Mouse (Mus musculus): ENCODE measurements at regions not wholly inside any gene's neighbourhood (a gene's known extent, or its start where the extent isn't known, plus 50 kb on each side); places are given as distances from the start of the nearest gene placed in this dataset.
A peak's percentile ranks its signal among the peaks of the same experiment; 100 is the strongest.

- no peaks in the 10 kb centered on the region for H3K36me3 ChIP-seq
- H3K4me3 ChIP-seq (replicated peaks): no peak overlapping the region
- no peaks in the 10 kb centered on the region for H3K9me3 ChIP-seq (replicated peaks)
- no peak overlapping the region for H3K4me2 ChIP-seq
- H3K27ac ChIP-seq (replicated peaks): no peak overlapping the region
- ATAC-seq (ENCODE audit: low FRiP score): no peak
- 23% methylated on average over 6 of the region's 6 CpGs for whole genome bisulfite sequencing
- H3K9ac ChIP-seq (replicated peaks): no peak overlapping the region
- no peaks in the 10 kb centered on the region for H3K27me3 ChIP-seq (replicated peaks)
- peaks cover 23% of the 10 kb centered on the region for H3K4me1 ChIP-seq
These were observed 128.8 kb downstream of the Mycn start for GRCm38 (mm10) chr12:12812873-12813272.

DNA sequence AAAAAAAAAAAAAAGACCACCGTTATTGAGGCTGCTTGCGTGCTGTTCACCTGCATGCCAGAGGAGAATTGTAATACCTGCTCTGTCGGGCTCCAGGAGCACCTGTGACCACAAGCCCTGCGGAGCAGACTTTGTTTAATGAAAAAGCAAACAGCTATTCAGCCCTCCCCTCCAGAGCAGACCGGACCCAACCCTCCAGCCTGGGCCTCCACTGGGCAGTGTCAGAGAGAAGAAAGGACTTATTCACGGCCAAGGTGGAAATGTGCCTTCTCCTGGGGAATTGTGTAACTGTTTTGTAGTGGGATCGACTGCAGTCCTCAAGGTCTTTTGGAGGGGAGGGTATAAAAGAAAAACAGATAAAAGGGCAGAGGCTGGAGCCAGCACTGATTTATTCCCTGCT, 130.8 kb downstream of the Mycn start:
- no peaks in the 10 kb centered on the region for H3K9me3 ChIP-seq (replicated peaks)
- H3K9ac ChIP-seq (replicated peaks): no peak overlapping the region
- H3K27me3 ChIP-seq (replicated peaks): no peaks in the 10 kb centered on the region
- no peaks in the 10 kb centered on the region for H3K36me3 ChIP-seq
- H3K4me2 ChIP-seq: peak overlapping the region; percentile 46
- H3K27ac ChIP-seq (replicated peaks): peak overlapping the region; percentile 73
- no peak overlapping the region for H3K4me3 ChIP-seq (replicated peaks)
- H3K4me1 ChIP-seq: peaks cover 23% of the 10 kb centered on the region
- 9% methylated on average over 7 of the region's 7 CpGs for WGBS
- ATAC-seq (ENCODE audit: low FRiP score): peak; percentile 29; the same call in 1 of the 2 replicates

GRCm38 (mm10) chr12:12810159-12810885, 131.4 kb downstream of the Mycn start:
- no peaks in the 10 kb centered on the region for H3K27me3 ChIP-seq (replicated peaks)
- 5% methylated on average over 16 of the region's 16 CpGs for WGBS
- peak overlapping the region; percentile 46 for H3K4me2 ChIP-seq
- peak overlapping the region; percentile 73 for H3K27ac ChIP-seq (replicated peaks)
- peak; percentile 65 for ATAC-seq (ENCODE audit: low FRiP score)
- H3K9me3 ChIP-seq (replicated peaks): no peaks in the 10 kb centered on the region
- H3K36me3 ChIP-seq: no peaks in the 10 kb centered on the region
- no peak overlapping the region for H3K4me3 ChIP-seq (replicated peaks)
- no peak overlapping the region; the same call in 1 of the 2 replicates for H3K9ac ChIP-seq (replicated peaks)
- peaks cover 23% of the 10 kb centered on the region for H3K4me1 ChIP-seq

- no peak for ATAC-seq (ENCODE audit: low FRiP score)
These were observed 133.6 kb downstream of the Mycn start for GRCm38 (mm10) chr12:12808120-12808519.

GRCm38 (mm10) chr12:12803602-12804001, 138.1 kb downstream of the Mycn start:
- Histone ChIP-seq H3K4me1 (no peaks in the 10 kb centered on the region), H3K4me2 (no peak overlapping the region), H3K9me3 (replicated peaks) (no peaks in the 10 kb centered on the region), H3K27me3 (replicated peaks) (no peaks in the 10 kb centered on the region), H3K4me3 (replicated peaks) (no peak overlapping the region), H3K36me3 (no peaks in the 10 kb centered on the region), H3K27ac (replicated peaks) (no peak overlapping the region), H3K9ac (replicated peaks) (no peak overlapping the region)
- ATAC-seq (ENCODE audit: low FRiP score): no peak
- WGBS: 52% methylated on average over 2 of the region's 2 CpGs

More at GRCm38 (mm10) chr12:12808120-12808519, 133.6 kb downstream of the Mycn start:
- Histone ChIP-seq H3K9me3 (replicated peaks) (no peaks in the 10 kb centered on the region), H3K9ac (replicated peaks) (no peak overlapping the region), H3K27me3 (replicated peaks) (no peaks in the 10 kb centered on the region), H3K27ac (replicated peaks) (no peak overlapping the region), H3K4me3 (replicated peaks) (no peak overlapping the region), H3K4me2 (no peak overlapping the region), H3K4me1 (peaks cover 23% of the 10 kb centered on the region), H3K36me3 (no peaks in the 10 kb centered on the region)
- WGBS: 93% methylated on average over 5 of the region's 5 CpGs

DNA sequence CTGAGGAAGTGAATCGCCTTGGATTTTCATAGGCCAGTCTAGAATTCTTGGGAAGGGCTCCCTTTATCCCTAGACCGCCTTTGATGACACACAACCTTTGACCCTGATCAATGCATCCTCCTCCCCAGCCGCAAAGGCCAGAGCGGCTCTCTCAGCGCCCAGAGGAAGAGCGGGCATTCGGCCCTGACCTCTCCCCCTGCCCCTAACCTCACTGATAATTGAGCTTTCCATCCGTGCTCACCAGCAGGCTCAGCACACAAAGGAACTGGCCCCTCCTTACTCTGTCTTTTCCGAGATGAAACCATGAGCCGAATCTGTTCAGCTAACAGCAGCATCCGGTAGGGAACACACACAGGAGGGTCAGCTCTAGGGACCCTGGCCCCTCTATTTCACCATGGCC, 139.3 kb downstream of the Mycn start:
- no peak overlapping the region for H3K4me2 ChIP-seq
- H3K4me3 ChIP-seq (replicated peaks): no peak overlapping the region
- WGBS: 12% methylated on average over 11 of the region's 11 CpGs
- no peaks in the 10 kb centered on the region for H3K36me3 ChIP-seq
- H3K4me1 ChIP-seq: no peaks in the 10 kb centered on the region
- no peaks in the 10 kb centered on the region for H3K27me3 ChIP-seq (replicated peaks)
- no peak overlapping the region for H3K27ac ChIP-seq (replicated peaks)
- H3K9me3 ChIP-seq (replicated peaks): no peaks in the 10 kb centered on the region
- no peak for ATAC-seq (ENCODE audit: low FRiP score)
- H3K9ac ChIP-seq (replicated peaks): no peak overlapping the region

- no peaks in the 10 kb centered on the region for H3K4me1 ChIP-seq
- 72% methylated on average over 11 of the region's 11 CpGs for WGBS
- no peaks in the 10 kb centered on the region for H3K27me3 ChIP-seq (replicated peaks)
- no peaks in the 10 kb centered on the region for H3K9me3 ChIP-seq (replicated peaks)
- H3K27ac ChIP-seq (replicated peaks): no peak overlapping the region
- no peak overlapping the region for H3K4me2 ChIP-seq
- ATAC-seq (ENCODE audit: low FRiP score): no peak
- no peak overlapping the region for H3K9ac ChIP-seq (replicated peaks)
- no peak overlapping the region for H3K4me3 ChIP-seq (replicated peaks)
- H3K36me3 ChIP-seq: no peaks in the 10 kb centered on the region
These were observed 140.0 kb downstream of the Mycn start for GRCm38 (mm10) chr12:12801700-12802099.

DNA sequence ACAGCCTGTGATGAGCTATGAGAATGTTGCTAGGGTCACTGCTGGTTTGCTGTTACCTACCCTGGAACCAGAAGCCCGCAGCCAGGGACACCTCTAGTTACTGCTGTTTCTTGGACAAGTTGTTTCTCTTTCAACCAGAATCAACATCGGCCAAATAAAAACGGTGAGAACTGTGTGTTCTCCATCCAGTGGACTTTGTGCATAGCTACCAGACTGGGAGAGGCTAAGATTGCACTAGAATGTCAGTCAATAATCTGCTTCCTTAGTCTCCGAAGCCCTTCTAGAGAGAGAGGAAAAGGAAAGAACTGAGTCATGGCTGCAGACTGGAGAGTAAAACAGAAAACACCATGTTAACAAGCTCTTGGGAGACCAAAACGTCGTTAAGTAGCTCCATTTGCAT, 141.6 kb downstream of the Mycn start:
- 92% methylated on average over 6 of the region's 6 CpGs for WGBS
- no peak for ATAC-seq (ENCODE audit: low FRiP score)
- Histone ChIP-seq H3K9ac (replicated peaks) (no peak overlapping the region), H3K27ac (replicated peaks) (no peak overlapping the region), H3K4me3 (replicated peaks) (no peak overlapping the region), H3K27me3 (replicated peaks) (no peaks in the 10 kb centered on the region), H3K4me1 (no peaks in the 10 kb centered on the region), H3K9me3 (replicated peaks) (no peaks in the 10 kb centered on the region), H3K36me3 (no peaks in the 10 kb centered on the region), H3K4me2 (no peak overlapping the region)

DNA sequence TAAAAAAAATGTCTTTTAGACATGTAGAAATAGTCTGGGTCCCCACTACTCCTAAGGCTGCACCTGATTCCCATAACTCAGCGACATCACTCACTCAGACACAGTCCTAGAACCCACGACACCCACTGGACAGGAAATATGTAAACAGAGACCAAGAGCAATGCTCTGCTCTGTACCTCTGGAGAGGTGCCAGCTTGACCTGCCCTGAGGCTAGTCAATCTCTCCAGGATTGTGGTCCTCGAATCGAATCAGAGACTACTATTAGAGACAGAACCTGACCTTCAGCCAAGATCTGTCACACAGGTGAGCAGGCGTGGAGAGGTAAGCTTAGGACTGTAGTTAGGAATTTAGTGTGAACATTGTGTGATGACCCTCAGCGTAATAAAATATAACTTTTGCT, 152.7 kb downstream of the Mycn start:
- no peak overlapping the region for H3K27ac ChIP-seq (replicated peaks)
- H3K4me1 ChIP-seq: peaks cover 22% of the 10 kb centered on the region
- no peak overlapping the region for H3K4me2 ChIP-seq
- no peaks in the 10 kb centered on the region for H3K9me3 ChIP-seq (replicated peaks)
- H3K4me3 ChIP-seq (replicated peaks): no peak overlapping the region
- ATAC-seq (ENCODE audit: low FRiP score): no peak
- 0 out of 2 replicates have a peak, but pooled peaks cover 4% of the 10 kb centered on the region for H3K27me3 ChIP-seq (replicated peaks)
- 87% methylated on average over 6 of the region's 6 CpGs for WGBS
- H3K9ac ChIP-seq (replicated peaks): no peak overlapping the region
- no peaks in the 10 kb centered on the region for H3K36me3 ChIP-seq

DNA sequence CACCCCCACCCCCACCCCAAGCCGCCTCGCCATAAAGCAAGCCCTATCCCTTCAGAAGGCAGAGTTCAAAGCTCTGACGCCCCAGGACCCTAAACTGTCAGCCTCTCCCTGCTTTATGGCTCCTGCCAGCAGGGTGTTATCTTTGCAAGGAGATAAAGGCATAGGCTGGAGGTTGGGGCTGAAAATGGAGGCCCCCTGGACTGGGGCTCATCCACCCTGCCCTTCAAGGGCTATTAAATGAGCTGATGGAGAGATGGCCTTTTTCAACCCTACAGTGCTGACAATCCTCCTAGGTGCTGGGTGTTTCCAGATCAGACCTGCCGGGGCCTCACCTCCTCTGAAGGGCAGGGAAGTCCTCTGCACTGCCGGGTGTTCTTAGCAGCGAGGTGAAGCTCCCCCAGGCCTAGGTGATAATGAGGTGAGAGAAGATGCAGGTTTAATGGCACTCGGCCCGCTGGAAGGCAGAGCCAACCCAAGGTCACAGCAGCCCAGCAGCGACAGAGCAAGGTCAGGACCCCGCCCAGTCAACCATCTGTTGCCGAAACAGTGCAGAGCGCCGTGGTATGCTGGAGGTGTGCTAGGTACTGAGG, 153.4 kb downstream of the Mycn start:
- no peaks in the 10 kb centered on the region for H3K36me3 ChIP-seq
- H3K27ac ChIP-seq (replicated peaks): no peak overlapping the region
- peaks cover 22% of the 10 kb centered on the region for H3K4me1 ChIP-seq
- H3K9me3 ChIP-seq (replicated peaks): no peaks in the 10 kb centered on the region
- peak; percentile 35; the same call in 1 of the 2 replicates for ATAC-seq (ENCODE audit: low FRiP score)
- no peak overlapping the region for H3K4me3 ChIP-seq (replicated peaks)
- peak overlapping the region; percentile 50 for H3K4me2 ChIP-seq
- 0 out of 2 replicates have a peak, but pooled peaks cover 4% of the 10 kb centered on the region for H3K27me3 ChIP-seq (replicated peaks)
- 22% methylated on average over 13 of the region's 13 CpGs for WGBS
- H3K9ac ChIP-seq (replicated peaks): no peak overlapping the region; the same call in 1 of the 2 replicates

DNA sequence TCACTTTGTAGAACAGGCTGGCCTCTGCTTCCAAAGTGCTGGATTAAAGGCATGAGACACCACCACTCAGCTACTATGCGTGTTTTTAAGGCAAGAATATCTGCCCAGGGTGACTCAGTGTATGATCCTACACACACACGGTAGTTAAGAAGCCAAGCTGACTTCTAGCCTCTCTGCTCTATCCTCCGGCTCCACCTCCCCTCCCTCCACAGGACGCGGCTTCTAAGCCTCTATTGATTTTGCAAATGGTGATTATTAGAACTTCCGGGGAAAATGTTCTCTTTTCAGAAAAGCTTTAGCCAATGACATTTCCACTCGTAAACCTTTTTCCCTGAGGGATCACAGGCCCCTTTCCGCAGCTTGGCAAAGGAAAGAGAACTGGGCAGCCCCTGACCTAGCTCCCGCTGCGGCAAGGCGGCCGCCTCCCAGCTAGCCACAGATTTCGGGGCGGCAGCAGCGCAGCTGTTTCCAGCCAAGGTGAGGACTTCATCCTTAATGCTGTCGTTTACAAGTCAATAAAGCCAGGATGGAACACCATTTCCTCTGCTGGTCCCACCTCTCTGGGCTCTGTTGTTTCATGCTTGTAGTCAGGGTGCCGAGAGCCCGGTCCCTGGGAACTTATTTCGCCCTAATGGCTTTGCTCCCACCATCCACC, 154.0 kb downstream of the Mycn start:
- no peak; the same call in 1 of the 2 replicates for ATAC-seq (ENCODE audit: low FRiP score)
- H3K36me3 ChIP-seq: no peaks in the 10 kb centered on the region

DNA sequence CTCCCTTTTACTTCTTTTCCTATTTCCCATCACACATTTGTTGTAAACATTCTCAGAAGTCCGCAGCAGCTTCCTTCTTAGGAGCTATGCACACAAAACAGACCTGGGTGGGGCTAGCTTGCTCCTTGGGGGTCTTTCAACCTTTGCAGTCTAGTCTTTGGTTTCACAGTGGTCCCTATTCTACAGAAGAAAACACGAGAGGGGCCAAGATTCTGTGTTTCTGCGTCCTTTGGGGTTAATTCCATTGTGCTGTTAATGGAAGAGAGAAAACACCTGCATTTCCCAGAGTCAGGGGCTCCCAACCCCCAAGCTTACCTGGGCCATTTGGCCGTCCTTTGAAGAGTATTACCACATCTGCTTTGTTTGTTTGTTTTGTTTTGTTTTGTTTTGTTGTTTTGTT, 154.6 kb downstream of the Mycn start:
- H3K4me2 ChIP-seq: no peak overlapping the region
- 46% methylated on average over 4 of the region's 4 CpGs for WGBS
- no peak overlapping the region for H3K27ac ChIP-seq (replicated peaks)
- no peak overlapping the region for H3K9ac ChIP-seq (replicated peaks)
- H3K36me3 ChIP-seq: no peaks in the 10 kb centered on the region
- 0 out of 2 replicates have a peak, but pooled peaks cover 4% of the 10 kb centered on the region for H3K27me3 ChIP-seq (replicated peaks)
- peaks cover 21% of the 10 kb centered on the region for H3K4me1 ChIP-seq
- no peak for ATAC-seq (ENCODE audit: low FRiP score)
- H3K4me3 ChIP-seq (replicated peaks): no peak overlapping the region
- H3K9me3 ChIP-seq (replicated peaks): no peaks in the 10 kb centered on the region

More for the DNA sequence above, 154.0 kb downstream of the Mycn start:
- Histone ChIP-seq H3K4me2 (peak overlapping the region; percentile 50), H3K27ac (replicated peaks) (no peak overlapping the region), H3K9ac (replicated peaks) (peak overlapping the region; percentile 11; the same call in 1 of the 2 replicates), H3K4me1 (peaks cover 22% of the 10 kb centered on the region), H3K9me3 (replicated peaks) (no peaks in the 10 kb centered on the region), H3K27me3 (replicated peaks) (0 out of 2 replicates have a peak, but pooled peaks cover 4% of the 10 kb centered on the region), H3K4me3 (replicated peaks) (peak overlapping the region; percentile 19)
- WGBS: 9% methylated on average over 19 of the region's 19 CpGs
